Mouse (Mus musculus): ENCODE results near the gene Zfp68.
"Not testable (repeated sequence)": the region's sequence is repeated elsewhere in the genome, so short reads cannot be mapped to it uniquely, and the experiment has no call there.

Zfp68 gene

GRCm38 (mm10) chr5:138619211-138620128 is at the start of gene Zfp68:
Zfp68 (minus strand) TSS chr5:138619761.
- in situ Hi-C loops (cut with MboI; ENCODE audit: unreplicated experiment in 2 of 2) = no loop called here

GRCm38 (mm10) chr5:138658922-138659321 is 39.4 kb upstream of the Zfp68 start:
- in situ Hi-C loops (cut with MboI; ENCODE audit: unreplicated experiment in 2 of 2) = loop anchor here in 1 of 2 experiments (25.0 kb wide), 1 partner anchor 772 kb away; no protein-coding TSS in a partner anchor

GRCm38 (mm10) chr5:138657854-138658253 is 38.3 kb upstream of the Zfp68 start:
- in situ Hi-C loops (cut with MboI; ENCODE audit: unreplicated experiment in 2 of 2) = loop anchor here in 1 of 2 experiments (25.0 kb wide), 1 partner anchor 771 kb away; no protein-coding TSS in a partner anchor

GRCm38 (mm10) chr5:138657407-138657806 is 37.8 kb upstream of the Zfp68 start:
- in situ Hi-C loops (cut with MboI; ENCODE audit: unreplicated experiment in 2 of 2) = loop anchor here in 1 of 2 experiments (25.0 kb wide), 1 partner anchor 770 kb away; no protein-coding TSS in a partner anchor

- in situ Hi-C loops (cut with MboI; ENCODE audit: unreplicated experiment in 2 of 2) = loop anchor here in 1 of 2 experiments (25.0 kb wide), 1 partner anchor 769 kb away; no protein-coding TSS in a partner anchor
Observed at GRCm38 (mm10) chr5:138656477-138657156, 37.1 kb upstream of the Zfp68 start.

- in situ Hi-C loops (cut with MboI; ENCODE audit: unreplicated experiment in 2 of 2) = loop anchor here in 1 of 2 experiments (25.0 kb wide), 1 partner anchor 766 kb away; no protein-coding TSS in a partner anchor
Observed at GRCm38 (mm10) chr5:138652911-138653310, 33.4 kb upstream of the Zfp68 start.

GRCm38 (mm10) chr5:138641761-138642160 is 22.2 kb upstream of the Zfp68 start:
- in situ Hi-C loops (cut with MboI; ENCODE audit: unreplicated experiment in 2 of 2) = loop anchor here (25.0 kb wide), 3 partner anchors 179 to 1154 kb away; partner anchors contain the start of gene Zan (in 1 of the 2)

GRCm38 (mm10) chr5:138641081-138641480 is 21.5 kb upstream of the Zfp68 start:
- in situ Hi-C loops (cut with MboI; ENCODE audit: unreplicated experiment in 2 of 2) = loop anchor here (25.0 kb wide), 3 partner anchors 179 to 1154 kb away; partner anchors contain the start of gene Zan (in 1 of the 2)

GRCm38 (mm10) chr5:138636486-138636885 is 16.9 kb upstream of the Zfp68 start:
- in situ Hi-C loops (cut with MboI; ENCODE audit: unreplicated experiment in 2 of 2) = loop anchor here (25.0 kb wide), 3 partner anchors 174 to 1149 kb away; partner anchors contain the start of gene Zan (in 1 of the 2)

- in situ Hi-C loops (cut with MboI; ENCODE audit: unreplicated experiment in 2 of 2) = no loop called here
Observed at GRCm38 (mm10) chr5:138623478-138623875, 3.9 kb upstream of the Zfp68 start.

GRCm38 (mm10) chr5:138622645-138623477 is 3.3 kb upstream of the Zfp68 start, which contains the start of gene A430033K04Rik:
A430033K04Rik (plus strand) TSS chr5:138622859.
- in situ Hi-C loops (cut with MboI; ENCODE audit: unreplicated experiment in 2 of 2) = no loop called here

- in situ Hi-C loops (cut with MboI; ENCODE audit: unreplicated experiment in 2 of 2) = no loop called here
Observed at GRCm38 (mm10) chr5:138620836-138621235, 1.3 kb upstream of the Zfp68 start.

GRCm38 (mm10) chr5:138618353-138618752 is 1.2 kb downstream of the Zfp68 start:
- in situ Hi-C loops (cut with MboI; ENCODE audit: unreplicated experiment in 2 of 2) = no loop called here

GRCm38 (mm10) chr5:138587396-138587795 is 32.2 kb downstream of the Zfp68 start:
- in situ Hi-C loops (cut with MboI; ENCODE audit: unreplicated experiment in 2 of 2) = no loop called here

GRCm38 (mm10) chr5:138571623-138572022 is 47.9 kb downstream of the Zfp68 start:
- in situ Hi-C loops (cut with MboI; ENCODE audit: unreplicated experiment in 2 of 2) = no loop called here

- in situ Hi-C loops (cut with MboI; ENCODE audit: unreplicated experiment in 2 of 2) = not testable (repeated sequence)
Observed at GRCm38 (mm10) chr5:138564612-138565011, 54.9 kb downstream of the Zfp68 start, which contains the start of gene 1700123K08Rik. 1700123K08Rik (minus strand) TSS chr5:138564712.

All from v-Abl transformed pro-B cells (cell line).